Mouse (Mus musculus): ENCODE data around the gene Rdm1.

Rdm1 gene

GRCm38 (mm10) chr11:101657886-101658750 is 31.1 kb downstream of the Rdm1 start:
- peak; percentile 77 to 80 for DNase-seq (ENCODE audit: low spot score in 2 of 2)

- DNase-seq (ENCODE audit: low spot score in 2 of 2), result peak in 1 of 2 experiments; percentile 52
These were observed 32.0 kb downstream of the Rdm1 start for GRCm38 (mm10) chr11:101658751-101659558.

- no peak for DNase-seq (ENCODE audit: low spot score in 2 of 2)
These were observed 34.2 kb downstream of the Rdm1 start for GRCm38 (mm10) chr11:101661191-101661590.

- DNase-seq (ENCODE audit: low spot score in 2 of 2), result no peak
These were observed 34.8 kb downstream of the Rdm1 start for GRCm38 (mm10) chr11:101661786-101662185.

GRCm38 (mm10) chr11:101663229-101664027 is 36.4 kb downstream of the Rdm1 start:
- DNase-seq (ENCODE audit: low spot score in 2 of 2), result no peak

GRCm38 (mm10) chr11:101664825-101665635 is 38.0 kb downstream of the Rdm1 start, which contains the start of gene Arl4d:
Gene Arl4d, plus strand, starts transcription at chr11:101665541.
- peak; percentile 89 to 96 for DNase-seq (ENCODE audit: low spot score in 2 of 2)

- no peak for DNase-seq (ENCODE audit: low spot score in 2 of 2)
These were observed 38.6 kb downstream of the Rdm1 start for GRCm38 (mm10) chr11:101665636-101665992.

- DNase-seq (ENCODE audit: low spot score in 2 of 2), result peak in 1 of 2 experiments; percentile 24
These were observed 39.8 kb downstream of the Rdm1 start for GRCm38 (mm10) chr11:101666626-101667345.

- peak in 1 of 2 experiments; percentile 31 for DNase-seq (ENCODE audit: low spot score in 2 of 2)
These were observed 41.0 kb downstream of the Rdm1 start for GRCm38 (mm10) chr11:101667871-101668532.

- peak in 1 of 2 experiments; percentile 39 for DNase-seq (ENCODE audit: low spot score in 2 of 2)
These were observed 41.7 kb downstream of the Rdm1 start for GRCm38 (mm10) chr11:101668546-101669261.

- DNase-seq (ENCODE audit: low spot score in 2 of 2), result no peak
These were observed 43.3 kb downstream of the Rdm1 start for GRCm38 (mm10) chr11:101670334-101670733.

- no peak for DNase-seq (ENCODE audit: low spot score in 2 of 2)
These were observed 44.3 kb downstream of the Rdm1 start for GRCm38 (mm10) chr11:101671255-101671654.

GRCm38 (mm10) chr11:101673010-101673642 is 46.1 kb downstream of the Rdm1 start:
- DNase-seq (ENCODE audit: low spot score in 2 of 2), result peak; percentile 59 to 69

- no peak for DNase-seq (ENCODE audit: low spot score in 2 of 2)
These were observed 47.1 kb downstream of the Rdm1 start for GRCm38 (mm10) chr11:101674106-101674505.

- no peak for DNase-seq (ENCODE audit: low spot score in 2 of 2)
These were observed 48.4 kb downstream of the Rdm1 start for GRCm38 (mm10) chr11:101675349-101675748.

GRCm38 (mm10) chr11:101677655-101678054 is 50.7 kb downstream of the Rdm1 start:
- no peak for DNase-seq (ENCODE audit: low spot score in 2 of 2)

- DNase-seq (ENCODE audit: low spot score in 2 of 2), result no peak
These were observed 51.8 kb downstream of the Rdm1 start for GRCm38 (mm10) chr11:101678770-101679169.

GRCm38 (mm10) chr11:101679907-101680306 is 52.9 kb downstream of the Rdm1 start:
- DNase-seq (ENCODE audit: low spot score in 2 of 2), result no peak
